In the genomic region with DNA sequence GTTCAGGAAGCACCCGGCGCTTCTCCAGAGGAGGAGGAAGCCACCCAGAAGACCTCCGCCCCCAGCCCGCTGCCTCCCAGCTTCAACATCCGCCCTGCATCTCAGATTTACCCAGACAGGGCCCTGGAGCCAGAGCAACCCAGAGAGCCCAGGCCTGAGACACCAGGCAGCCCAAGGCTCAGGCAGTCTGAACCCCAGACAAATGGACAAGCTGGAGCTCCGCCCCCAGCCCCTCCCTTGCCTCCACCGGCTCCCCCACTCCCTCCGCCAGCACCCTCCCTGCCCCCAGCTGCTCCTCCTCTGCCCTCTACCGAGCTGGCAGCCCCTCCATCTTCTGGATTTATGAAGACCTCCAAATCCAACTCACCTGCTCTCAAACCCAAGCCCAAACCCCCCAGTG, we compare ENCODE assay signal across 33 mouse cellular contexts. TPM values are rescaled to one million over a fixed set of nuclear protein-coding genes. Genes with fewer than 3 reads are reported as not detected.
DNase-seq lines count a peak whose midpoint lies in the region; ATAC-seq lines count a peak whose summit lies in the region.
"Had no signal": no experiment of that assay in that cellular context is flagged by ENCODE, and none has a peak within 500 bp of the region (broad histone marks: within the 10 kb centered on the region; RNA-seq: fewer than 3 reads in every experiment).

No protein-coding gene starts in this region.

- no peak overlapping the region for H3K4me3 ChIP-seq in heart, embryonic 10.5 days
- no peak overlapping the region for H3K4me3 ChIP-seq in neural tube, embryonic 12.5 days
- no peak overlapping the region for H3K4me3 ChIP-seq in neural tube, embryonic 15.5 days (replicated peaks)
- H3K4me3 ChIP-seq in embryonic facial prominence, embryonic 13.5 days = 0 out of 2 replicates have a peak overlapping the region, but pooled peaks have one; percentile 3
- H3K4me3 ChIP-seq: intestine, embryonic 15.5 days; layer of hippocampus, adult 2 months; midbrain, embryonic 13.5 days had no signal

- 44% methylated on average over 9 of the region's 9 CpGs for WGBS in heart, embryonic 10.5 days
- 29% methylated on average over 9 of the region's 9 CpGs for WGBS in neural tube, embryonic 12.5 days
- 35% methylated on average over 9 of the region's 9 CpGs for WGBS in neural tube, embryonic 15.5 days
- WGBS in embryonic facial prominence, embryonic 13.5 days = 22% methylated on average over 9 of the region's 9 CpGs

- no peak for DNase-seq in heart, embryonic 10.5 days (ENCODE audit: low spot score)
- no peak for DNase-seq in heart, postnatal 25 days (ENCODE audit: low spot score)
- DNase-seq in yolk sac, embryonic 10.5 days (ENCODE audit: low spot score) = peak; percentile 6
- DNase-seq in ovary, postnatal 10 days (ENCODE audit: low spot score) = no peak
- DNase-seq: adrenal gland, postnatal 10 days; cerebellum, adult 8-10 months; embryo, embryonic 11 days; gastrocnemius, postnatal 10 days; kidney, adult 8-10 months; kidney, postnatal 14 days; liver; lung, adult 2 months; lung, postnatal 10 days; spleen, adult 18-20 months; thymus, adult 18-20 months; thymus, postnatal 36 days had no signal

- H3K27me3 ChIP-seq in heart, embryonic 10.5 days (ENCODE audit: insufficient read depth, poor library complexity, severe bottlenecking) = peaks cover 73% of the 10 kb centered on the region
- peaks cover 46% of the 10 kb centered on the region for H3K27me3 ChIP-seq in neural tube, embryonic 12.5 days (replicated peaks)
- peaks cover 41% of the 10 kb centered on the region for H3K27me3 ChIP-seq in neural tube, embryonic 15.5 days (replicated peaks)
- H3K27me3 ChIP-seq in embryonic facial prominence, embryonic 13.5 days = peaks cover 33% of the 10 kb centered on the region

- H3K4me1 ChIP-seq in heart, embryonic 10.5 days = peaks cover 75% of the 10 kb centered on the region
- peaks cover 3% of the 10 kb centered on the region; the same call in 1 of the 2 replicates for H3K4me1 ChIP-seq in neural tube, embryonic 12.5 days
- peaks cover 8% of the 10 kb centered on the region for H3K4me1 ChIP-seq in neural tube, embryonic 15.5 days
- H3K4me1 ChIP-seq in embryonic facial prominence, embryonic 13.5 days = peaks cover 44% of the 10 kb centered on the region

- H3K9me3 ChIP-seq in heart, embryonic 10.5 days = no peaks in the 10 kb centered on the region
- no peaks in the 10 kb centered on the region for H3K9me3 ChIP-seq in neural tube, embryonic 12.5 days
- no peaks in the 10 kb centered on the region for H3K9me3 ChIP-seq in neural tube, embryonic 15.5 days (replicated peaks)
- H3K9me3 ChIP-seq in embryonic facial prominence, embryonic 13.5 days = no peaks in the 10 kb centered on the region
- H3K9me3 ChIP-seq: intestine, embryonic 15.5 days; midbrain, embryonic 13.5 days had no signal

- ATAC-seq in neural tube, embryonic 12.5 days (ENCODE audit: low FRiP score, low read depth) = no peak
- no peak for ATAC-seq in neural tube, embryonic 15.5 days (ENCODE audit: low FRiP score)
- ATAC-seq in embryonic facial prominence, embryonic 13.5 days (ENCODE audit: insufficient number of reproducible peaks, insufficient read depth, low FRiP score, low TSS enrichment, low read depth) = no peak
- ATAC-seq in frontal cortex, adult (ENCODE audit: low TSS enrichment) = no peak
- ATAC-seq: CD4-positive, CD25-positive, alpha-beta regulatory T cell, adult 4 months; forebrain, embryonic 14.5 days; hindbrain, postnatal 0 days; intestine, embryonic 15.5 days; midbrain, embryonic 13.5 days had no signal

- H3K27ac ChIP-seq in heart, embryonic 10.5 days = peak overlapping the region; percentile 17
- no peak overlapping the region for H3K27ac ChIP-seq in neural tube, embryonic 12.5 days
- H3K27ac ChIP-seq in neural tube, embryonic 15.5 days (replicated peaks) = no peak overlapping the region
- H3K27ac ChIP-seq in embryonic facial prominence, embryonic 13.5 days = no peak overlapping the region
- H3K27ac ChIP-seq: hindbrain, postnatal 0 days; intestine, embryonic 15.5 days; layer of hippocampus, adult 2 months; liver, embryonic 14.5 days; macrophage; midbrain, embryonic 13.5 days had no signal

- intact Hi-C loops in heart, postnatal 25 days (cut with DNase I) = loop anchor here (5.0 kb wide), 1 partner anchor 59 kb away; no protein-coding TSS in a partner anchor

- no peak overlapping the region for H3K9ac ChIP-seq in neural tube, embryonic 12.5 days
- H3K9ac ChIP-seq in neural tube, embryonic 15.5 days (replicated peaks) = no peak overlapping the region
- peak overlapping the region; percentile 46 for H3K9ac ChIP-seq in embryonic facial prominence, embryonic 13.5 days
- H3K9ac ChIP-seq: intestine, embryonic 15.5 days; liver, embryonic 14.5 days; midbrain, embryonic 13.5 days had no signal

- H3K36me3 ChIP-seq in heart, embryonic 10.5 days = peaks cover 10% of the 10 kb centered on the region
- no peaks in the 10 kb centered on the region for H3K36me3 ChIP-seq in neural tube, embryonic 12.5 days
- no peaks in the 10 kb centered on the region for H3K36me3 ChIP-seq in neural tube, embryonic 15.5 days
- H3K36me3 ChIP-seq in embryonic facial prominence, embryonic 13.5 days = no peaks in the 10 kb centered on the region
- H3K36me3 ChIP-seq: intestine, embryonic 15.5 days; midbrain, embryonic 13.5 days had no signal

- 0 out of 2 replicates have a peak overlapping the region, but pooled peaks have one; percentile 5 for H3K4me2 ChIP-seq in neural tube, embryonic 12.5 days (replicated peaks)
- H3K4me2 ChIP-seq in neural tube, embryonic 15.5 days = no peak overlapping the region
- peak overlapping the region; percentile 41 for H3K4me2 ChIP-seq in embryonic facial prominence, embryonic 13.5 days
- H3K4me2 ChIP-seq: intestine, embryonic 15.5 days; midbrain, embryonic 13.5 days had no signal

RNA-seq across cellular contexts. Expression of a gene that starts 29.1 kb away (rescaled TPM):
- 0.63 and 1.3 TPM in 2 replicates for polyA plus RNA-seq in heart, embryonic 10.5 days (2016; fragmentation: Nextera tagmentation; extraction: Ambion mirVana)
- not detected for total RNA-seq in heart, postnatal 25 days (2021)
- polyA plus RNA-seq in neural tube, embryonic 12.5 days (2016; fragmentation: Nextera tagmentation; extraction: Ambion mirVana) = 0.37 and 0.68 TPM in 2 replicates
- polyA plus RNA-seq in neural tube, embryonic 15.5 days (2015; fragmentation: Nextera tagmentation; extraction: Ambion mirVana) = 0.63 and 0.78 TPM in 2 replicates
- 0.25 TPM in 1 of 2 replicates, not detected in the other for polyA plus RNA-seq in embryonic facial prominence, embryonic 13.5 days (2015; fragmentation: Nextera tagmentation; extraction: Ambion mirVana)
- total RNA-seq: gastrocnemius, postnatal 10 days; layer of hippocampus, adult 2 months; layer of hippocampus, postnatal 14 days; left cerebral cortex, adult 8-10 months; left cerebral cortex, postnatal 36 days; megakaryocyte-erythroid progenitor cell, adult 5-6 weeks had no signal
- polyA plus RNA-seq: CD4-positive, CD25-positive, alpha-beta regulatory T cell, adult 4 months; macrophage had no signal

RNA-seq across cellular contexts. Expression of a gene that starts 29.9 kb away (rescaled TPM):
- 0.99 and 1.1 TPM in 2 replicates for polyA plus RNA-seq in heart, embryonic 10.5 days (2016; fragmentation: Nextera tagmentation; extraction: Ambion mirVana)
- total RNA-seq in heart, postnatal 25 days (2021) = 1 to 10 TPM in 1 of 2 experiments, under 1 TPM in 1; 0.96 to 2.0 TPM
- 0.14 and 0.32 TPM in 2 replicates for polyA plus RNA-seq in neural tube, embryonic 12.5 days (2016; fragmentation: Nextera tagmentation; extraction: Ambion mirVana)
- 0.19 and 0.43 TPM in 2 replicates for polyA plus RNA-seq in neural tube, embryonic 15.5 days (2015; fragmentation: Nextera tagmentation; extraction: Ambion mirVana)
- polyA plus RNA-seq in embryonic facial prominence, embryonic 13.5 days (2015; fragmentation: Nextera tagmentation; extraction: Ambion mirVana) = 1.7 and 2.0 TPM in 2 replicates
- polyA plus RNA-seq: CD4-positive, CD25-positive, alpha-beta regulatory T cell, adult 4 months; neural tube, embryonic 14.5 days had no signal

RNA-seq across cellular contexts. Expression of a gene that starts 35.8 kb away (rescaled TPM):
- polyA plus RNA-seq in heart, embryonic 10.5 days (2016; fragmentation: Nextera tagmentation; extraction: Ambion mirVana) = 23.0 and 28.5 TPM in 2 replicates
- 10 to 100 TPM in 1 of 2 experiments, 1 to 10 TPM in 1; 10.0 to 11.4 TPM for total RNA-seq in heart, postnatal 25 days (2021)
- 28.7 and 30.3 TPM in 2 replicates for polyA plus RNA-seq in neural tube, embryonic 12.5 days (2016; fragmentation: Nextera tagmentation; extraction: Ambion mirVana)
- polyA plus RNA-seq in neural tube, embryonic 15.5 days (2015; fragmentation: Nextera tagmentation; extraction: Ambion mirVana) = 19.5 and 21.5 TPM in 2 replicates
- 34.1 and 38.1 TPM in 2 replicates for polyA plus RNA-seq in embryonic facial prominence, embryonic 13.5 days (2015; fragmentation: Nextera tagmentation; extraction: Ambion mirVana)

RNA-seq across cellular contexts. Expression of a gene that starts 38.6 kb away (rescaled TPM):
- 552 and 644 TPM in 2 replicates for polyA plus RNA-seq in heart, embryonic 10.5 days (2016; fragmentation: Nextera tagmentation; extraction: Ambion mirVana)
- total RNA-seq in heart, postnatal 25 days (2021) = 10 to 100 TPM; 75.6 to 87.9 TPM
- 146 and 152 TPM in 2 replicates for polyA plus RNA-seq in neural tube, embryonic 12.5 days (2016; fragmentation: Nextera tagmentation; extraction: Ambion mirVana)
- 76.5 and 139 TPM in 2 replicates for polyA plus RNA-seq in neural tube, embryonic 15.5 days (2015; fragmentation: Nextera tagmentation; extraction: Ambion mirVana)
- polyA plus RNA-seq in embryonic facial prominence, embryonic 13.5 days (2015; fragmentation: Nextera tagmentation; extraction: Ambion mirVana) = 359 and 377 TPM in 2 replicates
